Mouse (Mus musculus) embryonic facial prominence, embryonic 10.5 days (tissue): ENCODE measurements at regions not wholly inside any gene's neighbourhood (a gene's known extent, or its start where the extent isn't known, plus 50 kb on each side); places are given as distances from the start of the nearest gene placed in this dataset.

Experiments
- DNase-seq: peaks from one replicate; pipeline ENCODE4 v3.0.0-alpha.2; 2017; ENCODE audit warnings: low spot score
- H3K27ac ChIP-seq: fragments of 300-500 bp; sonication (generic); replicated peaks from 2 replicates; pipeline ENCODE4 v1.5.1; 2016; ENCODE audit warnings: mild to moderate bottlenecking
- H3K27me3 ChIP-seq: fragments of 300-500 bp; sonication (generic); replicated peaks from 2 replicates; pipeline ENCODE4 v1.6.1; 2016; ENCODE audit warnings: low read depth, mild to moderate bottlenecking; ENCODE audit not compliant: poor library complexity, severe bottlenecking
- H3K36me3 ChIP-seq: fragments of 300-500 bp; sonication (generic); replicated peaks from 2 replicates; pipeline ENCODE4 v1.6.1; 2016; ENCODE audit warnings: mild to moderate bottlenecking, moderate library complexity
- H3K4me1 ChIP-seq: fragments of 300-500 bp; sonication (generic); 2 replicates; pipeline ENCODE4 v1.6.1; 2016
- H3K4me3 ChIP-seq: fragments of 300-500 bp; sonication (generic); 2 replicates; pipeline ENCODE4 v1.5.1; 2016; ENCODE audit warnings: mild to moderate bottlenecking, moderate library complexity
- H3K9me3 ChIP-seq: fragments of 300-500 bp; sonication (generic); 2 replicates; pipeline ENCODE4 v1.6.1; 2016; ENCODE audit warnings: mild to moderate bottlenecking
- WGBS: fragments of 180-500 bp; shearing (Covaris S2); methylation state at CpG from one replicate; pipeline ENCODE4 v1.1.7; 2016; 5-methylcytosine and 5-hydroxymethylcytosine counted together

DNA sequence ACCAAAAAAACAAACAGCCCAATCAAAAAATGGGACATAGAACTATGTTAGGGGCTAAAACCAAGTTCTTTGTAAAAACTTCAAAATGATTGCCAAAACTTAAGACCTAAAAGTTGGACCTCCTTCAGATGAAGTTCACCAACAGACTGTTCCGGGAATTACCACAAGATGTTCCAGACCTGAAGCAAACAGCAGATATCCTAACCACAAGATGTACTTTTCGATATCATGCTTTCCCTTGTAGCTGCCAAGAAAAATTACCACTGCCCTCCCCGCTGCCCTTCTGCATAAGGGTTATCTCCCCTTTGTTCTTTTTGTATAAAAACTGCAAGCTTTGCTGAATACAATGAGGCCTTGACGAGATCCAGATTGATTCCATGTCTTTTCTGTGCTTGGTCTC is 214.0 kb upstream of the Ube2dnl1 start:
- DNase-seq, result no peak
- Histone ChIP-seq H3K4me1 (no peaks in the 10 kb centered on the region), H3K4me3 (no peak overlapping the region), H3K27me3 (no peaks in the 10 kb centered on the region), H3K36me3 (no peaks in the 10 kb centered on the region), H3K9me3 (no peaks in the 10 kb centered on the region), H3K27ac (no peak overlapping the region)
- 75% methylated on average over 4 of the region's 4 CpGs for WGBS

DNA sequence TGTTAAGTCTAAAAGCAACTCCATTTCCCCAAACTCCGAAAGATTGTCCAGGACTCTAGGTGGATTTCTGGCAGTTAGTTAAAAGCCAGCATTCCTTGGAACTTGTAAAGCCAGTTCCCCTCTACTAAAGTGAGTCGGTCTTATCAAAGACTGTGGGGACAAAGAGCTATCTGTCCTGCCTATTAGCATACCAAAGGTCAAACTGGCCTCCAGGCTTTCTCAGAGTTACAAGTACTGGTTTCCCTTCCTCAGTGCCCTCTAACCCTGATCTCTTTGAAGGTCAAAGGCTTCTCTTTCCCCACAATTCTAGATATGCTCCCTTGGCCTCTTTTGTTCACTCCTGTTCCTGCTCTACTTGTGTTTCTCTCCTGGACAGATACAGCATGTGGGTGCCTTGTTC is 210.3 kb upstream of the Ube2dnl1 start:
- 32% methylated on average over 2 of the region's 2 CpGs for WGBS
- H3K4me1 ChIP-seq, result no peaks in the 10 kb centered on the region
- H3K27ac ChIP-seq, result no peak overlapping the region
- no peaks in the 10 kb centered on the region for H3K27me3 ChIP-seq
- peak; percentile 8 for DNase-seq
- no peak overlapping the region for H3K4me3 ChIP-seq
- H3K9me3 ChIP-seq, result no peaks in the 10 kb centered on the region
- H3K36me3 ChIP-seq, result no peaks in the 10 kb centered on the region

GRCm38 (mm10) chrX:114728211-114728610 is 176.6 kb upstream of the Ube2dnl1 start:
- Histone ChIP-seq H3K4me1 (no peaks in the 10 kb centered on the region), H3K4me3 (no peak overlapping the region), H3K9me3 (no peaks in the 10 kb centered on the region), H3K27ac (no peak overlapping the region), H3K27me3 (no peaks in the 10 kb centered on the region), H3K36me3 (no peaks in the 10 kb centered on the region)
- DNase-seq, result no peak
- WGBS, result 87% methylated on average over 1 of the region's 1 CpGs
